Mouse (Mus musculus) heart, embryonic 14.5 days (tissue): ENCODE measurements at regions not wholly inside any gene's neighbourhood (a gene's known extent, or its start where the extent isn't known, plus 50 kb on each side); places are given as distances from the start of the nearest gene placed in this dataset.

ENCODE experiments used
- ATAC-seq: fragments of 200-750 bp; cut with Nextera tagmentation; 2 replicates; pipeline ENCODE4 v1.8.0; 2017; ENCODE audit warnings: low read depth, moderate TSS enrichment; ENCODE audit not compliant: insufficient number of reproducible peaks, insufficient read depth, low FRiP score
- H3K27ac ChIP-seq, 2 experiments: fragments of 200-500 bp in 1 of 2; fragments of 300-500 bp in 1 of 2; sonication (generic) in 1 of 2; replicated peaks in 1 of 2; 2 replicates each; pipeline ENCODE4 v1.5.1; 2012 to 2014; ENCODE audit warnings: low read depth in 2 of 2, low read length in 2 of 2, control low read depth in 1 of 2, mild to moderate bottlenecking in 1 of 2, mixed read lengths in 1 of 2; ENCODE audit not compliant: control insufficient read depth in 1 of 2, insufficient read depth in 1 of 2
- H3K27me3 ChIP-seq: fragments of 300-500 bp; sonication (generic); 2 replicates; pipeline ENCODE4 v1.6.1; 2014; ENCODE audit warnings: mild to moderate bottlenecking, low read length, control low read depth; ENCODE audit not compliant: control insufficient read depth, insufficient read depth
- H3K36me3 ChIP-seq: fragments of 300-500 bp; sonication (generic); 2 replicates; pipeline ENCODE4 v1.6.1; 2014; ENCODE audit warnings: mild to moderate bottlenecking, control low read depth, low read length, mixed read lengths; ENCODE audit not compliant: control insufficient read depth, insufficient read depth
- H3K4me1 ChIP-seq, 2 experiments: fragments of 200-500 bp in 1 of 2; fragments of 300-500 bp in 1 of 2; sonication (generic) in 1 of 2; 2 replicates each; pipeline ENCODE4 v1.6.1; 2012 to 2014; ENCODE audit warnings: low read length in 2 of 2, control low read depth in 1 of 2, mixed read lengths in 1 of 2; ENCODE audit not compliant: control insufficient read depth in 2 of 2, insufficient read depth in 2 of 2
- H3K4me2 ChIP-seq: fragments of 300-500 bp; sonication (generic); 2 replicates; pipeline ENCODE4 v1.6.1; 2014; ENCODE audit warnings: mild to moderate bottlenecking, low read length
- H3K4me3 ChIP-seq, 2 experiments: fragments of 200-500 bp in 1 of 2; fragments of 300-500 bp in 1 of 2; sonication (generic) in 1 of 2; 2 replicates each; pipeline ENCODE4 v1.5.1; 2012 to 2014; ENCODE audit warnings: low read length in 2 of 2, mild to moderate bottlenecking in 2 of 2, control low read depth in 1 of 2, low read depth in 1 of 2, moderate library complexity in 1 of 2; ENCODE audit not compliant: control insufficient read depth in 1 of 2, insufficient read depth in 1 of 2
- H3K9ac ChIP-seq: fragments of 300-500 bp; sonication (generic); 2 replicates; pipeline ENCODE4 v1.6.1; 2014; ENCODE audit warnings: mild to moderate bottlenecking, low read length
- H3K9me3 ChIP-seq: fragments of 300-500 bp; sonication (generic); 2 replicates; pipeline ENCODE4 v1.6.1; 2016; ENCODE audit warnings: low read length, control low read depth; ENCODE audit not compliant: control insufficient read depth
- WGBS: fragments of 180-500 bp; shearing (Covaris S2); extraction: QIAGEN DNeasy Blood & Tissue Kit; methylation state at CpG from one replicate; pipeline ENCODE4 v1.1.7; 2014; 5-methylcytosine and 5-hydroxymethylcytosine counted together

GRCm38 (mm10) chr17:64193055-64193454 is 138.7 kb downstream of the Pja2 start:
- no peak overlapping the region for H3K27ac ChIP-seq
- no peak overlapping the region for H3K4me3 ChIP-seq
- H3K4me1 ChIP-seq = no peaks in the 10 kb centered on the region; a peak in 1 of 4 replicates
- no peaks in the 10 kb centered on the region for H3K36me3 ChIP-seq
- H3K4me2 ChIP-seq = no peak overlapping the region
- WGBS = 74% methylated on average over 6 of the region's 6 CpGs
- H3K27me3 ChIP-seq = no peaks in the 10 kb centered on the region
- no peak for ATAC-seq
- H3K9me3 ChIP-seq = no peaks in the 10 kb centered on the region
- no peak overlapping the region for H3K9ac ChIP-seq
